8 mouse cellular contexts compared by ENCODE assay signal in genomic region chr5:122050832-122051105, GRCm38 (mm10). TPM values are rescaled to one million over a fixed set of nuclear protein-coding genes. Genes with fewer than 3 reads are reported as not detected.
DNase-seq lines count a peak whose midpoint lies in the region; ATAC-seq and TF ChIP-seq lines count a peak whose summit lies in the region.

No protein-coding gene starts in this region.

- H3K4me1 ChIP-seq in lung, postnatal 0 days (ENCODE audit: insufficient read depth, low read depth, low read length), result peaks cover 4% of the 10 kb centered on the region; the same call in 1 of the 2 replicates
- H3K4me1 ChIP-seq in embryonic facial prominence, embryonic 15.5 days, result peaks cover 44% of the 10 kb centered on the region
- peaks cover 17% of the 10 kb centered on the region for H3K4me1 ChIP-seq in limb, embryonic 11.5 days (ENCODE audit: control insufficient read depth, insufficient read depth, low read length)
- H3K4me1 ChIP-seq in stomach, embryonic 14.5 days (ENCODE audit: control insufficient read depth, insufficient read depth, low read length), result peaks cover 16% of the 10 kb centered on the region; the same call in 1 of the 2 replicates

- no peaks in the 10 kb centered on the region for H3K9me3 ChIP-seq in lung, postnatal 0 days (ENCODE audit: low read length)
- no peaks in the 10 kb centered on the region for H3K9me3 ChIP-seq in embryonic facial prominence, embryonic 15.5 days (replicated peaks)
- H3K9me3 ChIP-seq in limb, embryonic 11.5 days (ENCODE audit: control insufficient read depth, low read length), result no peaks in the 10 kb centered on the region
- no peaks in the 10 kb centered on the region for H3K9me3 ChIP-seq in stomach, embryonic 14.5 days (ENCODE audit: control insufficient read depth, low read depth, low read length)

- H3K27ac ChIP-seq in lung, postnatal 0 days (ENCODE audit: low read length), result no peak overlapping the region
- H3K27ac ChIP-seq in embryonic facial prominence, embryonic 15.5 days (replicated peaks), result no peak overlapping the region
- no peak overlapping the region for H3K27ac ChIP-seq in limb, embryonic 11.5 days (replicated peaks; ENCODE audit: low read depth, low read length)
- no peak overlapping the region for H3K27ac ChIP-seq in stomach, embryonic 14.5 days (ENCODE audit: low read length)

- no peak for TF ChIP-seq CTCF in lung, postnatal 0 days (IDR thresholded peaks at IDR 0.05)

- no peak for TF ChIP-seq EP300 in lung, postnatal 0 days (IDR thresholded peaks at IDR 0.05)

- no peak overlapping the region for H3K9ac ChIP-seq in lung, postnatal 0 days (replicated peaks; ENCODE audit: low read depth)
- no peak overlapping the region for H3K9ac ChIP-seq in embryonic facial prominence, embryonic 15.5 days
- H3K9ac ChIP-seq in limb, embryonic 11.5 days (ENCODE audit: low read length), result no peak overlapping the region; the same call in 1 of the 2 replicates
- H3K9ac ChIP-seq in stomach, embryonic 14.5 days (replicated peaks; ENCODE audit: low read depth, low read length), result no peak overlapping the region

- no peak for DNase-seq in lung, postnatal 0 days (ENCODE audit: low spot score)
- DNase-seq in lung, adult 18-20 months, result no peak
- no peak for DNase-seq in limb, embryonic 11.5 days (ENCODE audit: low spot score)
- no peak for DNase-seq in adrenal gland, postnatal 4 days (ENCODE audit: low spot score in 2 of 2)
- DNase-seq in left cerebral cortex, postnatal 4 days, result no peak

- ATAC-seq in lung, postnatal 0 days, result no peak
- ATAC-seq in embryonic facial prominence, embryonic 15.5 days (ENCODE audit: insufficient number of reproducible peaks, low FRiP score, low TSS enrichment, low read depth), result no peak
- ATAC-seq in limb, embryonic 11.5 days (ENCODE audit: insufficient number of reproducible peaks, low FRiP score, low TSS enrichment, low read depth), result no peak
- no peak for ATAC-seq in stomach, embryonic 14.5 days (ENCODE audit: insufficient number of reproducible peaks, insufficient read depth, low FRiP score, low read depth)
- no peak for ATAC-seq in CD4-positive, CD25-positive, alpha-beta regulatory T cell, adult 4 months

- WGBS in lung, postnatal 0 days, result 5% methylated on average over 8 of the region's 8 CpGs
- WGBS in embryonic facial prominence, embryonic 15.5 days, result 10% methylated on average over 8 of the region's 8 CpGs
- 3% methylated on average over 8 of the region's 8 CpGs for WGBS in limb, embryonic 11.5 days
- 8% methylated on average over 8 of the region's 8 CpGs for WGBS in stomach, embryonic 14.5 days

- H3K4me3 ChIP-seq in lung, postnatal 0 days (ENCODE audit: low read depth, low read length), result peak overlapping the region; percentile 72; the same call in 1 of the 2 replicates
- peak overlapping the region; percentile 77 for H3K4me3 ChIP-seq in embryonic facial prominence, embryonic 15.5 days (replicated peaks)
- H3K4me3 ChIP-seq in limb, embryonic 11.5 days (ENCODE audit: low read depth, low read length), result peak overlapping the region; percentile 66; the same call in 1 of the 2 replicates
- peak overlapping the region; percentile 69 for H3K4me3 ChIP-seq in stomach, embryonic 14.5 days (ENCODE audit: low read depth, low read length)

- peaks cover 28% of the 10 kb centered on the region for H3K27me3 ChIP-seq in lung, postnatal 0 days (replicated peaks; ENCODE audit: insufficient read depth, low read length)
- peaks cover 58% of the 10 kb centered on the region for H3K27me3 ChIP-seq in embryonic facial prominence, embryonic 15.5 days
- H3K27me3 ChIP-seq in limb, embryonic 11.5 days (ENCODE audit: control insufficient read depth, insufficient read depth, low read length), result peaks cover 38% of the 10 kb centered on the region
- H3K27me3 ChIP-seq in stomach, embryonic 14.5 days (ENCODE audit: control insufficient read depth, insufficient read depth, low read length), result peaks cover 12% of the 10 kb centered on the region; the same call in 1 of the 2 replicates

- peak overlapping the region; percentile 78 for H3K4me2 ChIP-seq in lung, postnatal 0 days (replicated peaks; ENCODE audit: low read depth, low read length)
- peak overlapping the region; percentile 79 for H3K4me2 ChIP-seq in embryonic facial prominence, embryonic 15.5 days (replicated peaks)
- H3K4me2 ChIP-seq in limb, embryonic 11.5 days (ENCODE audit: low read depth, severe bottlenecking), result peak overlapping the region; percentile 53
- peak overlapping the region; percentile 66 for H3K4me2 ChIP-seq in stomach, embryonic 14.5 days (replicated peaks; ENCODE audit: low read depth, low read length)

- H3K36me3 ChIP-seq in lung, postnatal 0 days (ENCODE audit: insufficient read depth, low read length), result no peaks in the 10 kb centered on the region
- H3K36me3 ChIP-seq in embryonic facial prominence, embryonic 15.5 days, result no peaks in the 10 kb centered on the region
- H3K36me3 ChIP-seq in limb, embryonic 11.5 days (ENCODE audit: control insufficient read depth, insufficient read depth, low read length), result no peaks in the 10 kb centered on the region
- no peaks in the 10 kb centered on the region for H3K36me3 ChIP-seq in stomach, embryonic 14.5 days (ENCODE audit: control insufficient read depth, insufficient read depth, low read length)

- intact Hi-C loops in left cerebral cortex, postnatal 4 days (cut with DNase I), result loop anchor here (10.0 kb wide), 2 partner anchors 106 to 156 kb away; no protein-coding TSS in a partner anchor

RNA-seq across cellular contexts. Expression of gene Cux2, which starts 0.9 kb away (rescaled TPM):
- 0.47 and 0.75 TPM in 2 replicates for polyA plus RNA-seq in lung, postnatal 0 days (2015; fragmentation: Nextera tagmentation; extraction: Ambion mirVana)
- 1.6 and 4.1 TPM in 2 replicates for polyA plus RNA-seq in embryonic facial prominence, embryonic 15.5 days (2015; fragmentation: Nextera tagmentation; extraction: Ambion mirVana)
- 3.0 and 3.7 TPM in 2 replicates for polyA plus RNA-seq in limb, embryonic 11.5 days (2014; fragmentation: Nextera tagmentation; extraction: Ambion mirVana)
- polyA plus RNA-seq in stomach, embryonic 14.5 days (2014; fragmentation: Nextera tagmentation; extraction: Ambion mirVana), result 9.0 and 9.6 TPM in 2 replicates
- total RNA-seq in adrenal gland, postnatal 4 days (2021), result 10 to 100 TPM; 37.5 to 37.8 TPM
- total RNA-seq in left cerebral cortex, postnatal 4 days (2021), result 100 to 1,000 TPM; 182 to 239 TPM
- polyA plus RNA-seq in CD4-positive, CD25-positive, alpha-beta regulatory T cell, adult 4 months (2017; shearing (Covaris generic)), result under 1 TPM in 1 of 2 experiments, not detected in 1; 0.15 TPM

RNA-seq across cellular contexts. Expression of gene Myl2, which starts 50.0 kb away (rescaled TPM):
- 2.8 and 3.5 TPM in 2 replicates for polyA plus RNA-seq in lung, postnatal 0 days (2015; fragmentation: Nextera tagmentation; extraction: Ambion mirVana)
- 3.6 and 4.6 TPM in 2 replicates for polyA plus RNA-seq in embryonic facial prominence, embryonic 15.5 days (2015; fragmentation: Nextera tagmentation; extraction: Ambion mirVana)
- 3.4 TPM in 1 of 2 replicates, not detected in the other for polyA plus RNA-seq in limb, embryonic 11.5 days (2014; fragmentation: Nextera tagmentation; extraction: Ambion mirVana)
- polyA plus RNA-seq in stomach, embryonic 14.5 days (2014; fragmentation: Nextera tagmentation; extraction: Ambion mirVana), result 1.7 and 2.3 TPM in 2 replicates
- 10 to 100 TPM in 1 of 2 experiments, 1 to 10 TPM in 1; 4.8 to 30.3 TPM for total RNA-seq in adrenal gland, postnatal 4 days (2021)
- not detected for total RNA-seq in left cerebral cortex, postnatal 4 days (2021)
- polyA plus RNA-seq in CD4-positive, CD25-positive, alpha-beta regulatory T cell, adult 4 months (2017; shearing (Covaris generic)), result not detected
